Mouse (Mus musculus) left cerebral cortex, postnatal 10 days (tissue): ENCODE results near the gene Olfr527. TPM values are rescaled to one million over a fixed set of nuclear protein-coding genes. Genes with fewer than 3 reads are reported as not detected.

Source experiments
- DNase-seq, 2 experiments: peaks; one replicate each; pipeline ENCODE4 v3.0.0; 2021 to 2022; ENCODE audit warnings: low spot score in 2 of 2, mixed read lengths in 1 of 2; ENCODE audit errors: extremely low spot score in 1 of 2
- intact Hi-C: fragments of 180-260 bp; cut with DNase I; formaldehyde crosslinking; loops from one replicate; pipeline ENCODE4 v1.15.1; 2025
- total RNA-seq, 2 experiments: library from RNA; stranded (reverse); gene quantifications; 2 replicates each; pipeline ENCODE4 v1.2.3; 2021

The Olfr527 gene
- total RNA-seq = not detected

- intact Hi-C loops = no loop called here
- DNase-seq = no peak
Observed at GRCm38 (mm10) chr7:140333717-140334116, at the start of gene Olfr527. Gene Olfr527 (plus strand): TSS chr7:140334017.

- intact Hi-C loops = no loop called here
- DNase-seq = no peak
Observed at GRCm38 (mm10) chr7:140295746-140296145, 38.1 kb upstream of the Olfr527 start.

GRCm38 (mm10) chr7:140296876-140297275 lies 36.9 kb upstream of the Olfr527 start:
- intact Hi-C loops = no loop called here
- no peak for DNase-seq

DNA sequence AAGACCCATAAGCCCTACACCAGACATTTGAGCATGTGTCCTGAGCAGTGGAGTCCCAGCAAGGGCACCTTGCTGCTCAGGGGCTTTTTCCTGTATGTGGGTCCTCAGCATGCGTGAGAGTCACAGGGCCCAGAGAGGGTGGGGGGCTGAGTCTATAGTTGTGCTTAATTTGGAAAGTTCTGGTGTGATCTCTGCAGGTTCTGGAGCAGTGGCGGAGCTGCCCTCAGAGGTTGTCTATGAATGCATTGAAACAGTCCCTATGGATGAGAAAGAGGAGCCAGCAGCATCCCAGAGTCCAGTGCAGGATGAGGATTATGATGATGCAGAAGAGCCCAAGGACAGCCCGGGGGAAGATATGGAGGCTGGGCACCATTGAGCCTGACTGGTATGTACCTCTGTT lies 34.4 kb upstream of the Olfr527 start:
- intact Hi-C loops = no loop called here
- no peak for DNase-seq

DNA sequence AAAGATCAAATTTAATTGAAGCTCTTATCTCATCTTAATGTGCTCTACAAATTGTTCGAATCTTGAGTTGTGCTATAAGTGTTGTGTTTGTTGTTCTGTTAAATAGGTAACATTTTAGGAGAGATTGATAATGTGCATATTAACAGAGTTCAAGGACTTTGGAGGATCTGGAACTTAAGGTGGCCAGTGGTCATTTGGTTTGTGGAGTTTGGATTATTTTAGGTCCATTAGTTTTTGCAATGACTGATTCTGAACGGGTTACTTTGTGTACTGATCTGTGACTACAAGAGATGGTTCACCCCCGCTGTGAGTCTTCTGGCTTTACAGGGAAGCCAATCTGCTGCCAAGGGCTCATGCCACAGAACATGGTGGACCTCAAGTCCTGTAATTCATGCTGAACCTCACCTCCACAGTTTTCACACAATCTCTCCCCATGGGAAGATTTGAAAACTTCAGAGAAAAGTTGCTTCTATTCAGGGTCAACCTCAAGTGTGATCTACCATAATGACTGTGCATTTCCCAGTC lies 13.9 kb upstream of the Olfr527 start:
- intact Hi-C loops = no loop called here
- DNase-seq = no peak

- intact Hi-C loops = no loop called here
Observed at GRCm38 (mm10) chr7:140320558-140320957, 13.3 kb upstream of the Olfr527 start, which contains the start of gene Olfr525. Gene Olfr525 (plus strand): TSS chr7:140320858.

DNA sequence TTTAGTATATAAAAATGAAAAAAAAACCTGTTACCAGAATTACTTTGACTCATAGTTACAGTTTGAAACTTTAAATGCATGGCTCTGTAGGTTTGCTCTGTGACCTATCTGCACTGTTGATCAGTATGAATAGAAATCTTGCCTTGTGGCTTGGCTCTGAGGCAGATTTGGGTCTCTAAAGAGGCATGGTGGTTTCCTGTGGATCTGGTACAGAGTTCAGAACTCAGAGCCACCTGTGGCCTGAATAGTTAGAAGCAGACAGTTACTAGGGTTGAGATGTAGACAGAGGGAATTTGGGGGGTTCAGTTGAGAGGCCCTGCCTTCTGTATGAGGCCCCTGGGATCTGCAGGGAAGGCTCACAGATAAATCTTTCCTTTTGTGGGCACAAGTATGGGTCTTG lies 12.7 kb upstream of the Olfr527 start:
- intact Hi-C loops = no loop called here
- no peak for DNase-seq

More at GRCm38 (mm10) chr7:140320558-140320957, 13.3 kb upstream of the Olfr527 start, which contains the start of gene Olfr525:
- DNase-seq = no peak

- intact Hi-C loops = no loop called here
- no peak for DNase-seq
Observed at GRCm38 (mm10) chr7:140329766-140330304, 4.0 kb upstream of the Olfr527 start.

DNA sequence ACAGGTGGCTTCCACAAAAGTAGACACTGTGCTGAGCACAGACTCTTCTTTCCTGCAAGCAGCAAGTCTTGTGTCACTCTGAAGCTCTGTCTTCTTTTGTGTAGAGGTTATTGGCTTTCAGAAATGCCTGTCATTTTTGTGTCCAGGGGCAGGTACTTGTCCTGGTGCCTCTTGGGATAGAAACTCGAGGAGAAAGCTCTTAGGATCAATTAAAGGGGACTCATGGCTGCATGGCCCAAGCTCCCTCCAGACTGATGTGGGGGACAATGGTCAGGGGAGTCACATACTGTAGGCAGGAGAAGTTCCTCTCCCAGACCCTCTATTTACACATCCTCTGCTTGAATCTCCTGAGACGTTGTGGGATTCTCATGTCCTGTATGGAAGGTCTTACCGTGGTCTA lies 27.8 kb downstream of the Olfr527 start, which contains the start of gene Olfr60:
Olfr60 (minus strand) TSS at position 101 of the 400 bp plus-strand sequence.
- intact Hi-C loops = no loop called here
- no peak for DNase-seq

- intact Hi-C loops = no loop called here
- no peak for DNase-seq
Observed at GRCm38 (mm10) chr7:140374300-140374699, 40.5 kb downstream of the Olfr527 start.

DNA sequence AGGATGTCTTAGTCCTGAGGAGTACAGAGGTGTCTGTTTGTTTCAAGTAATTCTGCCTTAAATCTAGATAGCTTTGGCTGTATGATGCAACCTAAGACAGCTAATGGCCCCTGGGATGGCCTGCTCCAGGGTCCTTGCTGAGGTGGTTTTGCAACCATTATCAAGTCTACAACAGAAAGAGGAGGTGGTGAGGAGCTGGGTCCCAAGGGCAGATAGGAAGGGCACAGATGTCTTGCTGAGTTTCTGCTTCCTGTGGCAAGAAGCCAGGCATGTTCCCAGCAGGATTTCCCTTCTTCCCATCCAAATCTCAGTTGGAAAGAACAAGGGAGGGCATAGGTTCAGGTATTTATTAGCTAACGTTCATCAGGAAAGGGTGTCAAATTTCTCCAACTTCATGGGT lies 42.4 kb downstream of the Olfr527 start, which contains the start of gene Olfr530:
Olfr530 (minus strand) TSS at position 101 of the 400 bp plus-strand sequence.
- DNase-seq = no peak
- intact Hi-C loops = no loop called here

- intact Hi-C loops = no loop called here
Observed at GRCm38 (mm10) chr7:140376911-140377310, 43.1 kb downstream of the Olfr527 start.

More at GRCm38 (mm10) chr7:140376911-140377310, 43.1 kb downstream of the Olfr527 start:
- no peak for DNase-seq

Other genes with a start within 250 kb of the Olfr527 start
- not detected for gene Prap1, start 240.6 kb upstream of the Olfr527 start, total RNA-seq
- gene Fuom, start 231.6 kb upstream of the Olfr527 start, total RNA-seq = 10 to 100 TPM; 22.6 to 30.0 TPM
- gene Paox, start 218.2 kb upstream of the Olfr527 start, total RNA-seq = 1 to 10 TPM; 6.5 to 9.4 TPM
- gene Echs1, start 217.5 kb upstream of the Olfr527 start, total RNA-seq = 10 to 100 TPM; 57.3 to 57.5 TPM
- 10 to 100 TPM; 21.3 to 29.2 TPM for gene Mtg1, start 196.5 kb upstream of the Olfr527 start, total RNA-seq
- 100 to 1,000 TPM; 172 to 178 TPM for gene Sprn, start 179.1 kb upstream of the Olfr527 start, total RNA-seq
- gene Olfr522, start 169.3 kb upstream of the Olfr527 start, total RNA-seq = not detected
- gene Olfr523, start 160.8 kb upstream of the Olfr527 start, total RNA-seq = not detected
- gene Olfr524, start 128.1 kb upstream of the Olfr527 start, total RNA-seq = not detected
- gene Cd163l1, start 115.8 kb upstream of the Olfr527 start, total RNA-seq = under 1 TPM; 0.26 to 0.36 TPM
- under 1 TPM in 1 of 2 experiments, not detected in 1; 0.06 TPM for gene 5830411N06Rik, start 86.7 kb upstream of the Olfr527 start, total RNA-seq
- not detected for gene Olfr525, start 13.2 kb upstream of the Olfr527 start, total RNA-seq
- gene Olfr60, start 27.7 kb downstream of the Olfr527 start, total RNA-seq = not detected
- not detected for gene Olfr530, start 42.3 kb downstream of the Olfr527 start, total RNA-seq
- not detected for gene Olfr531, start 68.9 kb downstream of the Olfr527 start, total RNA-seq
- not detected for gene Olfr532, start 87.6 kb downstream of the Olfr527 start, total RNA-seq
- gene Olfr533, start 129.4 kb downstream of the Olfr527 start, total RNA-seq = not detected
- not detected for gene Olfr535, start 150.2 kb downstream of the Olfr527 start, total RNA-seq
- not detected for gene Olfr536, start 173.4 kb downstream of the Olfr527 start, total RNA-seq
- not detected for gene Olfr538, start 233.9 kb downstream of the Olfr527 start, total RNA-seq